Mouse (Mus musculus) lung, embryonic 14.5 days (tissue): Measurements from ENCODE around the gene Ngef. TPM values are rescaled to one million over a fixed set of nuclear protein-coding genes. Genes with fewer than 3 reads are reported as not detected.

Source experiments
- ATAC-seq: fragments of 200-750 bp; cut with Nextera tagmentation; 2 replicates; pipeline ENCODE4 v1.8.0; 2017; ENCODE audit warnings: mild to moderate bottlenecking, moderate TSS enrichment, moderate library complexity; ENCODE audit not compliant: insufficient read depth
- DNase-seq: peaks from one replicate; pipeline ENCODE4 v3.0.0-alpha.2; 2015
- H3K27ac ChIP-seq: fragments of 300-500 bp; sonication (generic); 2 replicates; pipeline ENCODE4 v1.5.1; 2014; ENCODE audit warnings: low read depth, mild to moderate bottlenecking, moderate library complexity
- H3K27me3 ChIP-seq: fragments of 300-500 bp; sonication (generic); 2 replicates; pipeline ENCODE4 v1.6.1; 2014; ENCODE audit warnings: low read length, control low read depth; ENCODE audit not compliant: insufficient read depth
- H3K36me3 ChIP-seq: fragments of 300-500 bp; sonication (generic); 2 replicates; pipeline ENCODE4 v1.6.1; 2014; ENCODE audit warnings: control low read depth; ENCODE audit not compliant: insufficient read depth
- H3K4me1 ChIP-seq: fragments of 300-500 bp; sonication (generic); 2 replicates; pipeline ENCODE4 v1.6.1; 2014; ENCODE audit warnings: antibody characterized with exemption, control low read depth; ENCODE audit not compliant: insufficient read depth
- H3K4me2 ChIP-seq: fragments of 300-500 bp; sonication (generic); 2 replicates; pipeline ENCODE4 v1.6.1; 2014; ENCODE audit warnings: mild to moderate bottlenecking
- H3K4me3 ChIP-seq: fragments of 300-500 bp; sonication (generic); 2 replicates; pipeline ENCODE4 v1.5.1; 2014; ENCODE audit warnings: low read depth, low read length
- H3K9ac ChIP-seq: fragments of 300-500 bp; sonication (generic); 2 replicates; pipeline ENCODE4 v1.6.1; 2014
- H3K9me3 ChIP-seq: fragments of 300-500 bp; sonication (generic); 2 replicates; pipeline ENCODE4 v1.6.1; 2016; ENCODE audit warnings: low read depth, low read length, control low read depth
- CTCF ChIP-seq: IDR thresholded peaks from 2 replicates; pipeline ENCODE4 v1.5.1; 2016; ENCODE audit warnings: antibody characterized with exemption, low read depth
- WGBS: fragments of 180-500 bp; shearing (Covaris S2); extraction: QIAGEN DNeasy Blood & Tissue Kit; methylation state at CpG from one replicate; pipeline ENCODE4 v1.1.7; 2014; 5-methylcytosine and 5-hydroxymethylcytosine counted together
- polyA plus RNA-seq: library from polyadenylated mRNA; unstranded; fragments of >200 nt; fragmentation: Nextera tagmentation; extraction: Ambion mirVana; gene quantifications from 2 replicates; pipeline ENCODE4 v1.2.1, GENCODE M21; 2014

Gene Ngef
- polyA plus RNA-seq, 1 experiment from 2014 or later, result 1.5 TPM

- Histone ChIP-seq H3K27ac (no peak overlapping the region), H3K4me2 (no peak overlapping the region), H3K4me3 (no peak overlapping the region), H3K9me3 (no peaks in the 10 kb centered on the region), H3K9ac (no peak overlapping the region), H3K27me3 (no peaks in the 10 kb centered on the region), H3K4me1 (no peaks in the 10 kb centered on the region), H3K36me3 (no peaks in the 10 kb centered on the region)
- 30% methylated on average over 6 of the region's 6 CpGs for WGBS
- peak; percentile 48 for DNase-seq
- ATAC-seq, result no peak
- TF ChIP-seq CTCF, result peak; percentile 63
These were observed 5.3 kb downstream of the Ngef start for GRCm38 (mm10) chr1:87568398-87568797.

- TF ChIP-seq CTCF, result no peak
- Histone ChIP-seq H3K36me3 (no peaks in the 10 kb centered on the region), H3K9ac (no peak overlapping the region), H3K27ac (no peak overlapping the region), H3K9me3 (no peaks in the 10 kb centered on the region), H3K27me3 (no peaks in the 10 kb centered on the region), H3K4me2 (no peak overlapping the region), H3K4me1 (no peaks in the 10 kb centered on the region), H3K4me3 (no peak overlapping the region)
- WGBS, result 80% methylated on average over 8 of the region's 8 CpGs
- ATAC-seq, result no peak
- DNase-seq, result no peak
These were observed 7.9 kb downstream of the Ngef start for GRCm38 (mm10) chr1:87565760-87566159.

GRCm38 (mm10) chr1:87562967-87563366, 10.7 kb downstream of the Ngef start:
- Histone ChIP-seq H3K9me3 (no peaks in the 10 kb centered on the region), H3K27ac (no peak overlapping the region), H3K9ac (no peak overlapping the region), H3K4me1 (no peaks in the 10 kb centered on the region), H3K4me3 (no peak overlapping the region), H3K4me2 (no peak overlapping the region), H3K27me3 (no peaks in the 10 kb centered on the region), H3K36me3 (no peaks in the 10 kb centered on the region)
- no peak for TF ChIP-seq CTCF
- DNase-seq (no peak), ATAC-seq (no peak)
- 78% methylated on average over 3 of the region's 3 CpGs for whole genome bisulfite sequencing

GRCm38 (mm10) chr1:87553586-87553985, 20.1 kb downstream of the Ngef start:
- no peak for TF ChIP-seq CTCF

GRCm38 (mm10) chr1:87551008-87551407, 22.7 kb downstream of the Ngef start:
- WGBS, result 86% methylated on average over 3 of the region's 3 CpGs
- no peak for ATAC-seq
- DNase-seq, result no peak
- Histone ChIP-seq H3K4me1 (no peaks in the 10 kb centered on the region), H3K27ac (no peak overlapping the region), H3K4me3 (no peak overlapping the region), H3K9ac (no peak overlapping the region), H3K27me3 (no peaks in the 10 kb centered on the region), H3K9me3 (no peaks in the 10 kb centered on the region), H3K36me3 (no peaks in the 10 kb centered on the region), H3K4me2 (no peak overlapping the region)
- no peak for TF ChIP-seq CTCF

More at GRCm38 (mm10) chr1:87553586-87553985, 20.1 kb downstream of the Ngef start:
- Histone ChIP-seq H3K27me3 (no peaks in the 10 kb centered on the region), H3K27ac (no peak overlapping the region), H3K4me2 (no peak overlapping the region), H3K36me3 (no peaks in the 10 kb centered on the region), H3K4me1 (no peaks in the 10 kb centered on the region), H3K4me3 (no peak overlapping the region), H3K9ac (no peak overlapping the region), H3K9me3 (no peaks in the 10 kb centered on the region)
- 67% methylated on average over 1 of the region's 1 CpGs for WGBS
- ATAC-seq, result no peak
- DNase-seq, result no peak

GRCm38 (mm10) chr1:87541614-87542013, 32.1 kb downstream of the Ngef start:
- Histone ChIP-seq H3K27me3 (no peaks in the 10 kb centered on the region), H3K36me3 (no peaks in the 10 kb centered on the region), H3K4me3 (no peak overlapping the region), H3K4me1 (no peaks in the 10 kb centered on the region), H3K9ac (no peak overlapping the region), H3K4me2 (no peak overlapping the region), H3K9me3 (no peaks in the 10 kb centered on the region), H3K27ac (no peak overlapping the region)
- ATAC-seq (no peak), DNase-seq (peak; percentile 60)
- WGBS, result 29% methylated on average over 7 of the region's 7 CpGs
- TF ChIP-seq CTCF, result peak; percentile 49

- no peak for ATAC-seq
- TF ChIP-seq CTCF, result no peak
- no peaks in the 10 kb centered on the region for H3K36me3 ChIP-seq
These were observed 36.7 kb downstream of the Ngef start for GRCm38 (mm10) chr1:87537008-87537407.

GRCm38 (mm10) chr1:87534118-87534517, 39.6 kb downstream of the Ngef start:
- WGBS, result 71% methylated on average over 3 of the region's 3 CpGs
- H3K27ac ChIP-seq, result no peak overlapping the region
- no peak overlapping the region for H3K4me2 ChIP-seq
- ATAC-seq, result no peak
- H3K9ac ChIP-seq, result no peak overlapping the region
- no peak for DNase-seq
- no peaks in the 10 kb centered on the region for H3K9me3 ChIP-seq
- no peak overlapping the region for H3K4me3 ChIP-seq
- no peaks in the 10 kb centered on the region for H3K36me3 ChIP-seq
- no peak for TF ChIP-seq CTCF
- H3K27me3 ChIP-seq, result no peaks in the 10 kb centered on the region
- H3K4me1 ChIP-seq, result no peaks in the 10 kb centered on the region

More at GRCm38 (mm10) chr1:87537008-87537407, 36.7 kb downstream of the Ngef start:
- Histone ChIP-seq H3K4me2 (no peak overlapping the region), H3K9ac (no peak overlapping the region), H3K9me3 (no peaks in the 10 kb centered on the region), H3K27ac (no peak overlapping the region), H3K4me1 (no peaks in the 10 kb centered on the region), H3K27me3 (no peaks in the 10 kb centered on the region), H3K4me3 (no peak overlapping the region)
- WGBS, result 86% methylated on average over 1 of the region's 1 CpGs
- no peak for DNase-seq
